Mouse (Mus musculus) intestine, postnatal 0 days (tissue): ENCODE measurements around the gene Afg3l1. TPM values are rescaled to one million over a fixed set of nuclear protein-coding genes. Genes with fewer than 3 reads are reported as not detected.

ENCODE experiments used
- ATAC-seq: fragments of 200-750 bp; cut with Nextera tagmentation; 2 replicates; pipeline ENCODE4 v1.8.0; 2017; ENCODE audit warnings: mild to moderate bottlenecking, moderate TSS enrichment, moderate library complexity
- H3K27ac ChIP-seq: fragments of 300-500 bp; sonication (generic); 2 replicates; pipeline ENCODE4 v1.5.1; 2014; ENCODE audit warnings: mild to moderate bottlenecking, low read depth, low read length, moderate library complexity
- H3K27me3 ChIP-seq: fragments of 300-500 bp; sonication (generic); replicated peaks from 2 replicates; pipeline ENCODE4 v1.6.1; 2014; ENCODE audit warnings: low read length, mixed read lengths; ENCODE audit not compliant: control insufficient read depth, insufficient read depth
- H3K36me3 ChIP-seq: fragments of 300-500 bp; sonication (generic); 2 replicates; pipeline ENCODE4 v1.6.1; 2014; ENCODE audit warnings: mild to moderate bottlenecking, moderate library complexity; ENCODE audit not compliant: control insufficient read depth, insufficient read depth
- H3K4me1 ChIP-seq: fragments of 300-500 bp; sonication (generic); replicated peaks from 2 replicates; pipeline ENCODE4 v1.6.1; 2014; ENCODE audit warnings: antibody characterized with exemption, low read length, mixed read lengths; ENCODE audit not compliant: control insufficient read depth, insufficient read depth
- H3K4me2 ChIP-seq: fragments of 300-500 bp; sonication (generic); replicated peaks from 2 replicates; pipeline ENCODE4 v1.6.1; 2014; ENCODE audit warnings: low read depth, mild to moderate bottlenecking, moderate library complexity
- H3K4me3 ChIP-seq: fragments of 300-500 bp; sonication (generic); 2 replicates; pipeline ENCODE4 v1.5.1; 2014; ENCODE audit warnings: low read depth, low read length
- H3K9ac ChIP-seq: fragments of 300-500 bp; sonication (generic); 2 replicates; pipeline ENCODE4 v1.6.1; 2014; ENCODE audit warnings: mild to moderate bottlenecking, low read depth, low read length
- H3K9me3 ChIP-seq: fragments of 300-500 bp; sonication (generic); 2 replicates; pipeline ENCODE4 v1.6.1; 2016; ENCODE audit warnings: mixed run types; ENCODE audit not compliant: control insufficient read depth
- CTCF ChIP-seq: sonication (generic); IDR thresholded peaks from 2 replicates; pipeline ENCODE4 v1.5.1; 2016; ENCODE audit warnings: low read depth, mild to moderate bottlenecking, control low read depth, antibody characterized with exemption, moderate library complexity
- WGBS: fragments of 180-500 bp; shearing (Covaris S2); extraction: QIAGEN DNeasy Blood & Tissue Kit; methylation state at CpG from one replicate; pipeline ENCODE4 v1.1.7; 2014; 5-methylcytosine and 5-hydroxymethylcytosine counted together
- polyA plus RNA-seq: library from polyadenylated mRNA; unstranded; fragments of >200 nt; fragmentation: Nextera tagmentation; extraction: Ambion mirVana; gene quantifications from 2 replicates; pipeline ENCODE4 v1.2.1, GENCODE M21; 2015

The Afg3l1 gene
- polyA plus RNA-seq, 1 experiment from 2014 or later: 30.8 TPM

DNA sequence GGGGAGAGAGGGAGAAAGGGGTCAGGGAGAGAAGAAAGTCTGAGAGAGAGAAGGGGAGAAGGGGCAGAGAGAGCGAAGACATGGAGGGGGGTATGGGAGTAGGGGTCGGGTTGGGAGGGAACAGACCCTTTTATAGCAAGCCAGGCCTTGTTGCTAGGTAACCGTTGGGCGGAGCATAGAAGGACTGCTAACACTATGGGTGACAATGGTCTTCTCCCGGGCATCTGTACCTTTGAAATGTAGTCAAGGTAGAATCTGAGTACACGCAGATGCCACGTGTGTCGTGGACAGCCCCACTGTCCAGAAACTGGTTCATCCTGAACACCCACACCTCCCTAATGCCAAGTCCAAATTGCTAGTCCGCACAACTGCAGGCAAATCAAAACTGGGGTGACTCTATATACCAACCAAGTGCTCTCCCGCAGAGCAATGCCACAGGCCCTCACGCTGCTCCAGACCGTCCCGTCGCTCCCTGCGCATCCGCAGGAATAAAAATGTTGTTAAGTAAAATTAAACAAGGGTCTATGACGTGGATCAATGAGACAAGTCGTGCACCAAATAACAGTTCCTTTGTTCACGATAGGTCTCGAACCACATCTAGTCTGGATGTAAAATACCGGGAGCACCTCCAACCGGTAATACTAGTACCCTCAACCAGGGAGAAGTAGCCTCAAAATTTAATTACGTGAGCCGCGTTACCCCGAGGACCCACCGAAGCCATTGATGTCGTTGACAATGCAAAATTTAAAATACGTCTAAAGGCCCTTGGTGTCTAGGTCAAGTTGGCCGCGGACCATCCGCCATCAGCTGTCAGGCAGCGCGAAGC, 579 bp upstream of the Afg3l1 start:
- 7% methylated on average over 34 of the region's 34 CpGs for WGBS
- H3K4me1 ChIP-seq: peaks cover 8% of the 10 kb centered on the region; the same call in 1 of the 2 replicates
- peak overlapping the region; percentile 81 for H3K9ac ChIP-seq
- no peaks in the 10 kb centered on the region for H3K27me3 ChIP-seq
- no peaks in the 10 kb centered on the region for H3K9me3 ChIP-seq
- peak overlapping the region; percentile 84 for H3K27ac ChIP-seq
- ATAC-seq: peak; percentile 29
- H3K36me3 ChIP-seq: peaks cover 18% of the 10 kb centered on the region; the same call in 1 of the 2 replicates
- no peak for TF ChIP-seq CTCF
- peak overlapping the region; percentile 89 for H3K4me3 ChIP-seq
- peak overlapping the region; percentile 84 for H3K4me2 ChIP-seq

GRCm38 (mm10) chr8:123478456-123479218, 934 bp downstream of the Afg3l1 start:
- no peaks in the 10 kb centered on the region for H3K27me3 ChIP-seq
- peak overlapping the region; percentile 81 for H3K9ac ChIP-seq
- 32% methylated on average over 16 of the region's 16 CpGs for WGBS
- peak overlapping the region; percentile 89 for H3K4me3 ChIP-seq
- no peaks in the 10 kb centered on the region for H3K9me3 ChIP-seq
- H3K36me3 ChIP-seq: peaks cover 29% of the 10 kb centered on the region
- H3K4me2 ChIP-seq: peak overlapping the region; percentile 84
- no peak for ATAC-seq
- peaks cover 8% of the 10 kb centered on the region; the same call in 1 of the 2 replicates for H3K4me1 ChIP-seq
- TF ChIP-seq CTCF: no peak
- H3K27ac ChIP-seq: peak overlapping the region; percentile 84; the same call in 1 of the 2 replicates

DNA sequence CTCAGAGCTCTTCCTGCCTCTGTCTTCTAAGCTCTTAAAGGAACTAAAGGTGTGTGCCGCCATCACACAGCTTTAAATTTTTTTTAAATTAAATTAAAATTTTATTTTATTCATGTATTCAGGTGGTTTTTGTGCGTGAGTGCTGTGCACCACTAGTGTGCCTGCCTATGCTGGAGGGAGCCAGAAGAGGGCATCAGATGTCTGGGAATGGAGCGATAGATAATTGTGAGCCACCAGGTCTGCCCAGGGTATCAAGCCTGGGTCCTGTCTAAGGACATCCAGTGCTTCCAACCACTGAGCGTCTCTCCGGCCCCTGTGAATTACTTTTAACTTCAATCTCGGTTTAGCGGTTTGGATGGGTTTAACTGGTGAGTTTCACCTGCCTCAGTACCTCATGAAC, 4.9 kb downstream of the Afg3l1 start:
- WGBS: 88% methylated on average over 7 of the region's 7 CpGs
- Histone ChIP-seq H3K27me3 (no peaks in the 10 kb centered on the region), H3K27ac (no peak overlapping the region), H3K4me2 (no peak overlapping the region), H3K4me1 (peaks cover 8% of the 10 kb centered on the region; the same call in 1 of the 2 replicates), H3K9ac (no peak overlapping the region), H3K9me3 (no peaks in the 10 kb centered on the region), H3K36me3 (peaks cover 67% of the 10 kb centered on the region), H3K4me3 (no peak overlapping the region)
- TF ChIP-seq CTCF: peak; percentile 47
- ATAC-seq: no peak

GRCm38 (mm10) chr8:123491280-123492075, 13.8 kb downstream of the Afg3l1 start:
- WGBS: 85% methylated on average over 15 of the region's 15 CpGs
- no peak overlapping the region for H3K9ac ChIP-seq
- no peaks in the 10 kb centered on the region for H3K9me3 ChIP-seq
- ATAC-seq: no peak
- H3K4me2 ChIP-seq: no peak overlapping the region
- H3K27ac ChIP-seq: no peak overlapping the region
- H3K27me3 ChIP-seq: no peaks in the 10 kb centered on the region
- H3K4me1 ChIP-seq: no peaks in the 10 kb centered on the region
- no peak for TF ChIP-seq CTCF
- no peak overlapping the region for H3K4me3 ChIP-seq
- H3K36me3 ChIP-seq: peaks cover 94% of the 10 kb centered on the region

DNA sequence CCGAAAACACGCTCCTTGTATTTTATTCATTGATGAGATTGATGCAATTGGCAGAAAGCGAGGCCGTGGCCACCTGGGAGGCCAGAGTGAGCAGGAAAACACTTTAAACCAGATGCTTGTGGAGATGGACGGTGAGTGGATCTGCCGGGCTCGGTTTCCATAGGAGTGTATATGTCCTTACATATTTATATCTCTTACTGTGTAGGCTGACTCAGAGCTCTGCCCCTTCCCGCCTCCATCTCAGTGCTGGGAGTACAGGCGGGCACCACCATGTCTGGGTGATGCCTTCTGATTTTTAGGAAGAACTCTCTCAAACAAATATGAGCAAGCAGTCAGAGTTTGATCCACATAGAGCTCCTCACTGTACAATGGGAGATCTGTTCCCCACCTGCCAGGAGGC, 15.2 kb downstream of the Afg3l1 start:
- no peak for TF ChIP-seq CTCF
- 95% methylated on average over 9 of the region's 9 CpGs for WGBS
- ATAC-seq: no peak
- Histone ChIP-seq H3K27ac (no peak overlapping the region), H3K4me2 (no peak overlapping the region), H3K4me1 (no peaks in the 10 kb centered on the region), H3K27me3 (no peaks in the 10 kb centered on the region), H3K9me3 (no peaks in the 10 kb centered on the region), H3K36me3 (peaks cover 92% of the 10 kb centered on the region), H3K4me3 (no peak overlapping the region), H3K9ac (no peak overlapping the region)
